8 mouse cellular contexts compared by ENCODE assay signal in genomic region chr11:109670026-109670916, GRCm38 (mm10). TPM values are rescaled to one million over a fixed set of nuclear protein-coding genes. Genes with fewer than 3 reads are reported as not detected.
DNase-seq lines count a peak whose midpoint lies in the region; ATAC-seq lines count a peak whose summit lies in the region.

No protein-coding gene starts in this region.

- H3K27ac ChIP-seq in forebrain, embryonic 11.5 days (ENCODE audit: low read depth, low read length) = no peak overlapping the region
- no peak overlapping the region for H3K27ac ChIP-seq in forebrain, embryonic 10.5 days
- H3K27ac ChIP-seq in embryonic facial prominence, embryonic 14.5 days (replicated peaks; ENCODE audit: low read depth, low read length) = peak overlapping the region; percentile 45
- H3K27ac ChIP-seq in hindbrain, embryonic 16.5 days (ENCODE audit: low read depth, low read length) = peak overlapping the region; percentile 30; the same call in 1 of the 2 replicates

- no peak for DNase-seq in forebrain, embryonic 11.5 days (ENCODE audit: low spot score)
- no peak for DNase-seq in forebrain, embryonic 10.5 days (ENCODE audit: extremely low spot score, low spot score)
- DNase-seq in CD4-positive, CD25-positive, alpha-beta regulatory T cell, adult 2 months (ENCODE audit: low read depth, low spot score) = peak; percentile 76
- peak; percentile 94 for DNase-seq in embryonic facial prominence, embryonic 14.5 days (ENCODE audit: low spot score)
- peak; percentile 33 to 39 for DNase-seq in lung, postnatal 4 days
- peak; percentile 25 for DNase-seq in yolk sac, embryonic 10.5 days (ENCODE audit: low spot score)
- DNase-seq in right cerebral cortex, adult 2 months (ENCODE audit: low spot score in 2 of 2) = no peak

- no peak overlapping the region for H3K4me2 ChIP-seq in forebrain, embryonic 11.5 days (ENCODE audit: low read depth, low read length, severe bottlenecking)
- no peak overlapping the region for H3K4me2 ChIP-seq in embryonic facial prominence, embryonic 14.5 days (ENCODE audit: low read depth, low read length)
- H3K4me2 ChIP-seq in hindbrain, embryonic 16.5 days (ENCODE audit: low read length) = no peak overlapping the region

- H3K9ac ChIP-seq in forebrain, embryonic 11.5 days (ENCODE audit: low read length) = no peak overlapping the region
- no peak overlapping the region for H3K9ac ChIP-seq in embryonic facial prominence, embryonic 14.5 days (ENCODE audit: low read depth, low read length)
- no peak overlapping the region for H3K9ac ChIP-seq in hindbrain, embryonic 16.5 days (ENCODE audit: low read depth, low read length)

- H3K9me3 ChIP-seq in forebrain, embryonic 11.5 days (ENCODE audit: control insufficient read depth, low read length) = no peaks in the 10 kb centered on the region
- H3K9me3 ChIP-seq in forebrain, embryonic 10.5 days = no peaks in the 10 kb centered on the region
- H3K9me3 ChIP-seq in embryonic facial prominence, embryonic 14.5 days (ENCODE audit: control insufficient read depth, low read length) = no peaks in the 10 kb centered on the region
- no peaks in the 10 kb centered on the region for H3K9me3 ChIP-seq in hindbrain, embryonic 16.5 days (ENCODE audit: control insufficient read depth, low read length)

- peaks cover 4% of the 10 kb centered on the region; the same call in 1 of the 2 replicates for H3K36me3 ChIP-seq in forebrain, embryonic 11.5 days (ENCODE audit: control insufficient read depth, insufficient read depth, low read length)
- H3K36me3 ChIP-seq in forebrain, embryonic 10.5 days (replicated peaks) = peaks cover 58% of the 10 kb centered on the region
- H3K36me3 ChIP-seq in embryonic facial prominence, embryonic 14.5 days (ENCODE audit: control insufficient read depth, insufficient read depth, low read length) = peaks cover 56% of the 10 kb centered on the region
- peaks cover 32% of the 10 kb centered on the region for H3K36me3 ChIP-seq in hindbrain, embryonic 16.5 days (ENCODE audit: control insufficient read depth, insufficient read depth, low read length)

- no peaks in the 10 kb centered on the region for H3K4me1 ChIP-seq in forebrain, embryonic 11.5 days (replicated peaks; ENCODE audit: control insufficient read depth, insufficient read depth, low read length)
- H3K4me1 ChIP-seq in forebrain, embryonic 10.5 days = no peaks in the 10 kb centered on the region
- peaks cover 12% of the 10 kb centered on the region; the same call in 1 of the 2 replicates for H3K4me1 ChIP-seq in embryonic facial prominence, embryonic 14.5 days (ENCODE audit: control insufficient read depth, insufficient read depth, low read length)
- H3K4me1 ChIP-seq in hindbrain, embryonic 16.5 days (ENCODE audit: control insufficient read depth, insufficient read depth, low read depth, low read length) = peaks cover 3% of the 10 kb centered on the region; the same call in 1 of the 2 replicates

- ATAC-seq in forebrain, embryonic 11.5 days (replicated peaks; ENCODE audit: low FRiP score) = peak; percentile 19; the same call in 1 of the 2 replicates
- peak; percentile 65 for ATAC-seq in embryonic facial prominence, embryonic 14.5 days (ENCODE audit: low read depth)
- ATAC-seq in hindbrain, embryonic 16.5 days = peak; percentile 79

- H3K4me3 ChIP-seq in forebrain, embryonic 11.5 days (ENCODE audit: low read depth, low read length) = no peak overlapping the region
- H3K4me3 ChIP-seq in forebrain, embryonic 10.5 days = no peak overlapping the region
- no peak overlapping the region for H3K4me3 ChIP-seq in embryonic facial prominence, embryonic 14.5 days (ENCODE audit: low read depth, low read length)
- H3K4me3 ChIP-seq in hindbrain, embryonic 16.5 days (ENCODE audit: low read length) = no peak overlapping the region

- 65% methylated on average over 14 of the region's 14 CpGs for WGBS in forebrain, embryonic 11.5 days
- 73% methylated on average over 14 of the region's 14 CpGs for WGBS in forebrain, embryonic 10.5 days
- WGBS in embryonic facial prominence, embryonic 14.5 days = 46% methylated on average over 14 of the region's 14 CpGs
- WGBS in hindbrain, embryonic 16.5 days = 56% methylated on average over 14 of the region's 14 CpGs

- no peaks in the 10 kb centered on the region for H3K27me3 ChIP-seq in forebrain, embryonic 11.5 days (ENCODE audit: control insufficient read depth, insufficient read depth, low read length)
- H3K27me3 ChIP-seq in forebrain, embryonic 10.5 days (ENCODE audit: poor library complexity, severe bottlenecking) = peaks cover 10% of the 10 kb centered on the region
- no peaks in the 10 kb centered on the region for H3K27me3 ChIP-seq in embryonic facial prominence, embryonic 14.5 days (replicated peaks; ENCODE audit: control insufficient read depth, insufficient read depth, low read length)
- H3K27me3 ChIP-seq in hindbrain, embryonic 16.5 days (replicated peaks; ENCODE audit: control insufficient read depth, insufficient read depth, low read length) = no peaks in the 10 kb centered on the region

RNA-seq across cellular contexts. Expression of gene Prkar1a, which starts 21.1 kb away (rescaled TPM):
- 362 and 367 TPM in 2 replicates for polyA plus RNA-seq in forebrain, embryonic 11.5 days (2014; fragmentation: Nextera tagmentation; extraction: Ambion mirVana)
- 300 TPM in 2 replicates for polyA plus RNA-seq in forebrain, embryonic 10.5 days (2016; fragmentation: Nextera tagmentation; extraction: Ambion mirVana)
- 432 and 435 TPM in 2 replicates for polyA plus RNA-seq in embryonic facial prominence, embryonic 14.5 days (2014; fragmentation: Nextera tagmentation; extraction: Ambion mirVana)
- 475 and 504 TPM in 2 replicates for polyA plus RNA-seq in hindbrain, embryonic 16.5 days (2015; fragmentation: Nextera tagmentation; extraction: Ambion mirVana)

RNA-seq across cellular contexts. Expression of gene Fam20a, which starts 51.8 kb away (rescaled TPM):
- polyA plus RNA-seq in forebrain, embryonic 11.5 days (2014; fragmentation: Nextera tagmentation; extraction: Ambion mirVana) = 2.3 and 3.0 TPM in 2 replicates
- polyA plus RNA-seq in forebrain, embryonic 10.5 days (2016; fragmentation: Nextera tagmentation; extraction: Ambion mirVana) = 1.2 and 2.0 TPM in 2 replicates
- polyA plus RNA-seq in embryonic facial prominence, embryonic 14.5 days (2014; fragmentation: Nextera tagmentation; extraction: Ambion mirVana) = 6.2 and 7.3 TPM in 2 replicates
- 7.2 and 7.9 TPM in 2 replicates for polyA plus RNA-seq in hindbrain, embryonic 16.5 days (2015; fragmentation: Nextera tagmentation; extraction: Ambion mirVana)

RNA-seq across cellular contexts. Expression of gene Wipi1, which starts 58.5 kb away (rescaled TPM):
- polyA plus RNA-seq in forebrain, embryonic 11.5 days (2014; fragmentation: Nextera tagmentation; extraction: Ambion mirVana) = 11.1 and 14.7 TPM in 2 replicates
- 15.7 and 18.4 TPM in 2 replicates for polyA plus RNA-seq in forebrain, embryonic 10.5 days (2016; fragmentation: Nextera tagmentation; extraction: Ambion mirVana)
- polyA plus RNA-seq in embryonic facial prominence, embryonic 14.5 days (2014; fragmentation: Nextera tagmentation; extraction: Ambion mirVana) = 36.1 and 37.8 TPM in 2 replicates
- polyA plus RNA-seq in hindbrain, embryonic 16.5 days (2015; fragmentation: Nextera tagmentation; extraction: Ambion mirVana) = 18.9 and 21.2 TPM in 2 replicates

Comparison
In these comparisons a context has a peak if more than half of its experiments do, and no peak if none do; other contexts are left out.
1. ATAC-seq: peak in every context shown above with its lines; median percentile 79 in hindbrain, embryonic 16.5 days; 65 in embryonic facial prominence, embryonic 14.5 days; 19 in forebrain, embryonic 11.5 days.
2. DNase-seq: peak in CD4-positive, CD25-positive, alpha-beta regulatory T cell, adult 2 months (single experiment), embryonic facial prominence, embryonic 14.5 days (single experiment), lung, postnatal 4 days (2 of 2) and yolk sac, embryonic 10.5 days (single experiment); none in forebrain, embryonic 11.5 days (single experiment), forebrain, embryonic 10.5 days (single experiment) and right cerebral cortex, adult 2 months (0 of 2).
3. H3K27ac ChIP-seq: peak in embryonic facial prominence, embryonic 14.5 days (single experiment) and hindbrain, embryonic 16.5 days (single experiment); none in forebrain, embryonic 11.5 days (single experiment) and forebrain, embryonic 10.5 days (single experiment).